Mouse (Mus musculus) stomach, embryonic 16.5 days (tissue): ENCODE results near the gene Vstm5. TPM values are rescaled to one million over a fixed set of nuclear protein-coding genes. Genes with fewer than 3 reads are reported as not detected.
"Not testable (repeated sequence)": the region's sequence is repeated elsewhere in the genome, so short reads cannot be mapped to it uniquely, and the experiment has no call there.

Source experiments
- ATAC-seq: fragments of 200-750 bp; cut with Nextera tagmentation; 2 replicates; pipeline ENCODE4 v1.8.0; 2017; ENCODE audit warnings: moderate number of reproducible peaks, moderate TSS enrichment; ENCODE audit not compliant: insufficient read depth, low FRiP score
- H3K27ac ChIP-seq: fragments of 300-500 bp; sonication (generic); 2 replicates; pipeline ENCODE4 v1.5.1; 2014; ENCODE audit warnings: low read length
- H3K27me3 ChIP-seq: fragments of 300-500 bp; sonication (generic); 2 replicates; pipeline ENCODE4 v1.6.1; 2014; ENCODE audit warnings: low read length, control low read depth, mixed read lengths; ENCODE audit not compliant: control insufficient read depth, insufficient read depth
- H3K36me3 ChIP-seq: fragments of 300-500 bp; sonication (generic); 2 replicates; pipeline ENCODE4 v1.6.1; 2014; ENCODE audit warnings: low read length; ENCODE audit not compliant: control insufficient read depth, insufficient read depth
- H3K4me1 ChIP-seq: fragments of 300-500 bp; sonication (generic); 2 replicates; pipeline ENCODE4 v1.6.1; 2014; ENCODE audit warnings: low read length, control low read depth, mixed read lengths; ENCODE audit not compliant: control insufficient read depth, insufficient read depth
- H3K4me2 ChIP-seq: fragments of 300-500 bp; sonication (generic); 2 replicates; pipeline ENCODE4 v1.6.1; 2014; ENCODE audit warnings: low read depth, low read length, mixed read lengths
- H3K4me3 ChIP-seq: fragments of 300-500 bp; sonication (generic); replicated peaks from 2 replicates; pipeline ENCODE4 v1.5.1; 2014; ENCODE audit warnings: mild to moderate bottlenecking, low read length
- H3K9ac ChIP-seq: fragments of 300-500 bp; sonication (generic); 2 replicates; pipeline ENCODE4 v1.6.1; 2014; ENCODE audit warnings: low read length
- H3K9me3 ChIP-seq: fragments of 300-500 bp; sonication (generic); replicated peaks from 2 replicates; pipeline ENCODE4 v1.6.1; 2016; ENCODE audit warnings: low read length, control low read depth; ENCODE audit not compliant: control insufficient read depth
- WGBS: fragments of 180-500 bp; shearing (Covaris S2); extraction: QIAGEN DNeasy Blood & Tissue Kit; methylation state at CpG from one replicate; pipeline ENCODE4 v1.1.7; 2014; 5-methylcytosine and 5-hydroxymethylcytosine counted together
- polyA plus RNA-seq: library from polyadenylated mRNA; unstranded; fragments of >200 nt; fragmentation: Nextera tagmentation; extraction: Ambion mirVana; gene quantifications from 2 replicates; pipeline ENCODE4 v1.2.1, GENCODE M21; 2015

The Vstm5 gene
- 7.4 and 10.8 TPM in 2 replicates for polyA plus RNA-seq

DNA sequence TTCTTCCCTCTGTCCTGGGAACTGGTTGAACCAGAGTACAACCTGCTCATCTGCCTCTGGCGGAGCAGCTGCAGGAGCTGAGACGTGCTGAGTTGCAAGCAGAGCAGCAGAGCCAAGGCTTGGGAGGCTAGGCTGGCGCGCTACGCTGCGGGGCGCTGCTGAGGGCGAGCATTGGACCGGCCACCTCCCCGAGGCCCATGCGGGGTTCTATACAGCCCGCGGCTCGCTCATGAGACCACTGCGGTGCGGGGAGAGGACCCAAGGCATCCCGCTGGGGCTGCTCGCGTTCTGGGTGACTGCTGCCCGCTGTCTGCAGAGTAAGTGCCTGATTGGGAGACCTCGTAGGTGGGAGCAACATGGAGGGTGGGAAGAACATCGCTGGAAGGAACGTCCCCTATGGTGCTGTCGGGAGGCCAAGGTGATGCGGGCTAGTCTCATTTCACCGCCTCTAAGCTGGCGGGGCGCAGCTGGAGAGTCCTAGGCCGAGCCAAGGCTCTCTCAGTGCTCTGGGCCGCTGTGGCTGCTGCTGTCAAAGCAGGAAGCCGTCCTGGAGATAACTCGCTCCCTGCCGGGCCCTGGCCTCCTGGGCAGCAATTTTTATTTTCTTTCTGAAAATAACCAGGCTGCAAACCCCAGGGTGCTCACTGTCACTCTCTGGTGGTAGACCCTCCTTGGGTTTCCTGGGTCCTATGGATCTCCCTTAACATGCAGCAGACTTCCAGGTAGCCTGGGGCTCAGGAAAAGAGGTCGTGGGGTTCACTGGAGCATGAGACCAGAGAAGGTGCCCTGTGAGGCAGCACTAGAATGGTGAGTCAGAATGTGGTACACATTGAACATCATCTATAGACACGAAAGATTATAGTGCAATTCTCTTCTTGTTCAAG, at the start of gene Vstm5:
Gene Vstm5, plus strand, starts transcription at position 4 of the 884 bp plus-strand sequence.
- Histone ChIP-seq H3K4me3 (peak within 1 kb of the TSS; percentile 56), H3K27ac (peak within 1 kb of the TSS; percentile 60), H3K36me3 (no peaks in the 10 kb centered on the region), H3K4me1 (no peaks in the 10 kb centered on the region), H3K4me2 (peak within 1 kb of the TSS; percentile 87), H3K9me3 (no peaks in the 10 kb centered on the region), H3K27me3 (0 out of 2 replicates have a peak, but pooled peaks cover 4% of the 10 kb centered on the region), H3K9ac (peak within 1 kb of the TSS; percentile 79)
- peak; percentile 81 for ATAC-seq
- 4% methylated on average over 35 of the region's 35 CpGs for WGBS

DNA sequence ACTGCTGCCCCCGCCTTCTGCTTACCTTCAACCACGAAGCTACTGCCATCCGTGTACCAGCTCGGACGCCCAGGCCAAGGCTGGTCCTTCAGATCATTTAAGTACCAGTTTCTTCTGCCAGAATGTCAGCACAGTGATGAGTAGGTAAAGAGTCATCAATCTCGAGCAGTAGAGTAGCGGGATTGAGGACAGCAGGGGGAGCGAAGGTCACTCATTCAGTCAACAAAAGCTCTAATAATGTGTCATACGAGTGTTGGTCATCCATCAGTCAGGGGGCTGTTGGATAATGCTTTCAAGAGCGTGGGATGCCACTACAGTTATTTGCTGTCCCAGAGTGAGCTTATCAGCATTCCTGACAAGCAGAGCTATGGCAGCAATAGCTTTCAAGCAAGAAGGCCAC, 44.0 kb upstream of the Vstm5 start:
- WGBS: 54% methylated on average over 10 of the region's 10 CpGs
- H3K9ac ChIP-seq, ATAC-seq, H3K4me1 ChIP-seq, H3K4me2 ChIP-seq, H3K4me3 ChIP-seq, H3K36me3 ChIP-seq, H3K27ac ChIP-seq, H3K27me3 ChIP-seq, H3K9me3 ChIP-seq: not testable (repeated sequence)

DNA sequence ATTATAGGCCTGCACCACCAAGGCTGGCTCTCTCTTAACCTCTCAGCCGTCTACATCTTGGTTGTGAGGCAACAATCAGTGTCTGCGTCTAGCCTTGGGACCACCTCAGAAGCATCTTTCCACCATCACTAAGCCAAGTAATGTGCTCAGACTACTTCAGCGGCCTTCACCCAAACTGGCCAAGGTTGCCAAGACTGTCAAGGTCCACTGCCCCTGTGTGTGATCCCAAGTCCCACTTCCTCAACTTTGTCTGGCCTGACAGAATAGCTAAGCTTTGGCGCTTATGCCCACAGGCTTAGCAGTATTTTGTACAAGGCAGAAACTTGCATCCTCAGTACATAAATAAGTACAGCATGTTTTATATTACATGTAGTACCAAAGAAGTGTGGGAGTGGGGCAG, 32.2 kb upstream of the Vstm5 start:
- H3K4me1 ChIP-seq: no peaks in the 10 kb centered on the region
- H3K4me3 ChIP-seq: no peak overlapping the region
- H3K27me3 ChIP-seq: no peaks in the 10 kb centered on the region
- H3K27ac ChIP-seq: no peak overlapping the region
- no peak overlapping the region for H3K9ac ChIP-seq
- H3K9me3 ChIP-seq: no peaks in the 10 kb centered on the region
- H3K4me2 ChIP-seq: no peak overlapping the region
- 91% methylated on average over 4 of the region's 4 CpGs for WGBS
- no peak for ATAC-seq
- H3K36me3 ChIP-seq: no peaks in the 10 kb centered on the region

DNA sequence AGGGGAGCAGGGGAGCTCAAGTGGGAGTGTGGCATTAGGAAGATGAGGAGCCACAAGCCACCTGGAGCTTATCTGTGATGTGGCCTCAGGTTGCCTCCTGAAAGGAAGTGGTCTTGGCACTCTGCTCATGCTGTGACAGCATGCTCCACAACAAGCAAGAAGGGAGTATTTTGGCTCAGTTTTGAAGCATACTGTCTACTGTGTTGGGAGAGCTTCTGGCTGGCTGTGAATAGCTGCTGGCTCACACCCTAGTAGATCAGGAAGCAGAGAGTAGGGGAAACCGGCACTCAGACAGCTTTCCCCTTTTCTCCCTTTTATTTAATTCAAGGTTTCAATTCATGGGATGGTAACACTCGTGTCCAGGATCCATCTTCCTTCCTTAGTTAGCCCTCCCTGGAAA, 29.5 kb upstream of the Vstm5 start:
- H3K9ac ChIP-seq: no peak overlapping the region
- no peak overlapping the region for H3K27ac ChIP-seq
- H3K27me3 ChIP-seq: no peaks in the 10 kb centered on the region
- 67% methylated on average over 2 of the region's 2 CpGs for WGBS
- H3K36me3 ChIP-seq: no peaks in the 10 kb centered on the region
- H3K4me1 ChIP-seq: no peaks in the 10 kb centered on the region
- no peak for ATAC-seq
- no peak overlapping the region for H3K4me3 ChIP-seq
- H3K4me2 ChIP-seq: no peak overlapping the region
- no peaks in the 10 kb centered on the region for H3K9me3 ChIP-seq

DNA sequence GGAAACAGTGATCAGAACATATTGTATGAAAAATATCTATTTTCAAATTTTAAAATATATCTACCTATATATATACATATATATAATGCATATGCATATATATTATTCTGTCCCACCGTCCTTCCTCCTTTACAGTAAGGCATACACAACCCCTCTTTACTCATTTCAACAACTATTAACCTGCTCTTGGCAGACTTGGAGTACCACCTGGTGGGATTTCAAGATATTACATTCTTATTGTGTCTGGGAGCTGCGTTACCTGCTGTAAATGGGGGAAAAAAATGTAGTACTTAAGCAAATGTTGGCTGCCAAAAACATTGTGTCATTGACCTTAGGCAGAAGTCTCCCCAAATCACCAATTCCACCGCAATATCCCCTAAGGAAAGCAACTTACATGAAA, 27.0 kb upstream of the Vstm5 start:
- Histone ChIP-seq H3K4me2 (no peak overlapping the region), H3K27me3 (no peaks in the 10 kb centered on the region), H3K36me3 (no peaks in the 10 kb centered on the region), H3K27ac (no peak overlapping the region), H3K4me1 (no peaks in the 10 kb centered on the region), H3K4me3 (no peak overlapping the region), H3K9me3 (no peaks in the 10 kb centered on the region), H3K9ac (no peak overlapping the region)
- WGBS: 73% methylated on average over 3 of the region's 3 CpGs
- ATAC-seq: no peak

DNA sequence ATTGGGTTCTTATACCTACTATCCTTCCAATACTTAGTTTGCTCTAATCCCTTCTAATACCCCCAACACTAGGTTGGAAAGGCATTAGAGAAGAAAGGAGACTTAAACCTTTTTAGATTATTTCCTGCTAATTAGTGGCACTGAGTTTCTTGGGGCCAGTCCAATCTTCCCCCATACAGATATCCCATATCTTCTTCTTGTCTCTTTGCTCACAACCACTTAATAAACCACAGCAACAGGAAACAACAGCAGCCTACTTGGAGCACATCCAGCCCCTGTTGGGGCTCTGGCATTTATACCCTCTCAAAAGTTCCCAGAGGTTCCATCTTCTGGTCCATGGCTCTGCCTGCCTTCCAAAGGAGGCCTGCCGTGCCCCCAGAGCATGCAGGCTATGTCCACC, 25.1 kb upstream of the Vstm5 start:
- H3K4me2 ChIP-seq: no peak overlapping the region
- no peak overlapping the region for H3K27ac ChIP-seq
- WGBS: 60% methylated on average over 1 of the region's 1 CpGs
- no peaks in the 10 kb centered on the region for H3K36me3 ChIP-seq
- H3K9me3 ChIP-seq: no peaks in the 10 kb centered on the region
- no peak overlapping the region for H3K4me3 ChIP-seq
- H3K27me3 ChIP-seq: no peaks in the 10 kb centered on the region
- no peaks in the 10 kb centered on the region for H3K4me1 ChIP-seq
- no peak for ATAC-seq
- H3K9ac ChIP-seq: no peak overlapping the region

DNA sequence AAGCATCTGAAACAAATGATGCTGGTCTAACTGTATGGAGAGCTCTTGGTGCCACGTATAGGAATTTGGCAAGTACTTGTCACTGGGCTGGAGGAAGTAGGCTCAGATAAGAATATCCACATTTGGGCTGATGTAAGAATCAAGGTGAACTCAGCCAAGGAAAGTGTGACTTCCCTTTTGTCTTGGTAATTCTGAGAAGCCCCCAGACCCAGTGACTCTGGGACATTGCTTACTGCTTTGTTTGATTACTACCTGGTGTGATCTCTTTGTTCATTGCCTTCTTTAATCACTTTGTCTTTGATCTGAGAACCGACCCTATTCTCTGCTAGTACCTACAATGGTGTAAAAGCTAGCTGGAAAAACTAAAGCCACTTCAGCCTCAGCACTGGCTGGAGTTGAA, 13.9 kb upstream of the Vstm5 start:
- no peaks in the 10 kb centered on the region for H3K36me3 ChIP-seq
- no peaks in the 10 kb centered on the region for H3K27me3 ChIP-seq
- no peak overlapping the region for H3K4me2 ChIP-seq
- H3K4me1 ChIP-seq: no peaks in the 10 kb centered on the region
- H3K4me3 ChIP-seq: no peak overlapping the region
- H3K9me3 ChIP-seq: no peaks in the 10 kb centered on the region
- ATAC-seq: no peak
- no peak overlapping the region for H3K27ac ChIP-seq
- 32% methylated on average over 2 of the region's 2 CpGs for WGBS
- H3K9ac ChIP-seq: no peak overlapping the region

DNA sequence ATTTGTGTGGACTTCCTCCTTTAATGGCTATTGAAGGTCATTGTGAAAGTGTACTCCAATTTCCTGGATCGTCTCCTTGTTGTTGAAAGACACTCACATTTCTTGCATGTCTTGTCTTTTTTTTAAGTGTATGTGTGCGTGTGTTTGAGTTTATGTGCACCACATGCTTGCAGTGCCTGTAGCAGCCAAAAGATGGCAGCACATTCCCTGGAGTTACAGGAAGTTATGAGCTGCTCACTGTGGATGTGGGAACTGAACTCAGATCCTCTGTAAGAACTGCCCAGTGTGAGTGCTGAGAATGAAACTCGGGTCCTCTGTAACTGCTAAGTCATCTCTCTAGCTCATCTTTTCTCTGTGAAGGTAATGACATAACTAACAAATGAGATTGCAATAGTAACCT, 6.4 kb upstream of the Vstm5 start:
- H3K4me1 ChIP-seq: no peaks in the 10 kb centered on the region
- H3K4me3 ChIP-seq: no peak overlapping the region
- WGBS: 90% methylated on average over 3 of the region's 3 CpGs
- no peak overlapping the region for H3K4me2 ChIP-seq
- 0 out of 2 replicates have a peak, but pooled peaks cover 3% of the 10 kb centered on the region for H3K27me3 ChIP-seq
- H3K27ac ChIP-seq: no peak overlapping the region
- H3K9ac ChIP-seq: no peak overlapping the region
- no peaks in the 10 kb centered on the region for H3K9me3 ChIP-seq
- ATAC-seq: no peak
- no peaks in the 10 kb centered on the region for H3K36me3 ChIP-seq

DNA sequence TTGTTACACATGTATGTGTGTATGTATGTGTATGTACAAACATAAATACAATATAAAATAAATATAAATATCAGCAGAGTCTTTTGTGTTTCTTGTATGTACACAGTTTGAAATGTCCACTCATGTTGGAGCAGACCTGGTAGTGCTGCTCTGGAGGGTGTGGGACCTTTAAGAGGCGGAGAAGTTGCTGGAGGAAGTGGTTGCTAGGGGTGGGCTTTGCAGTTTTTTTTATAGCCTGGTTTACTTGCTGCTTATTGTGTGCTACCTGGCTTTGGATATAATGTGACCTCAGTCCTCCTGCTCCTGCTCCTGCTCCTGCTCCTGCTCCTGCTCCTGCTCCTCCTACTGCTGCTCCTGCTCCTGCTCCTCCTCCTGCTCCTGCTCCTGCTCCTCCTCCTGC, 5.2 kb upstream of the Vstm5 start:
- Histone ChIP-seq H3K4me3 (no peak overlapping the region), H3K9ac (no peak overlapping the region), H3K4me2 (no peak overlapping the region)

More for the DNA sequence above, 5.2 kb upstream of the Vstm5 start:
- Histone ChIP-seq H3K27ac (no peak overlapping the region), H3K9me3 (no peaks in the 10 kb centered on the region), H3K4me1 (no peaks in the 10 kb centered on the region), H3K36me3 (no peaks in the 10 kb centered on the region), H3K27me3 (0 out of 2 replicates have a peak, but pooled peaks cover 4% of the 10 kb centered on the region)
- ATAC-seq: no peak
- WGBS: 73% methylated on average over 1 of the region's 1 CpGs
